Mouse (Mus musculus): ENCODE data around the gene Pxylp1. TPM values are rescaled to one million over a fixed set of nuclear protein-coding genes. Genes with fewer than 3 reads are reported as not detected.
A peak's percentile ranks its signal among the peaks of the same experiment; 100 is the strongest.
"Not testable (repeated sequence)": the region's sequence is repeated elsewhere in the genome, so short reads cannot be mapped to it uniquely, and the experiment has no call there.

Pxylp1 gene
- total RNA-seq (2014; rRNA removed) = 25.2 and 35.1 TPM in 2 replicates
- 14.9 and 22.6 TPM in 2 replicates for polyA plus RNA-seq (2015; fragmentation: Nextera tagmentation; extraction: Ambion mirVana)

GRCm38 (mm10) chr9:96892546-96892945 lies at the start of gene Pxylp1:
Pxylp1 (minus strand) TSS chr9:96892669.
- no peak for DNase-seq
- no peak within 1 kb of the TSS for H3K9ac ChIP-seq
- no peaks in the 10 kb centered on the region for H3K36me3 ChIP-seq (ENCODE audit: insufficient read depth)
- H3K4me3 ChIP-seq (ENCODE audit: low read depth, low read length) = no peak within 1 kb of the TSS
- H3K4me1 ChIP-seq (ENCODE audit: insufficient read depth) = peaks cover 11% of the 10 kb centered on the region; the same call in 1 of the 2 replicates
- ATAC-seq = no peak
- TF ChIP-seq CTCF (IDR thresholded peaks at IDR 0.05; ENCODE audit: low read depth) = no peak
- H3K27ac ChIP-seq (ENCODE audit: low read depth, low read length) = 0 out of 2 replicates have a peak within 1 kb of the TSS, but pooled peaks have one; percentile 40
- H3K4me2 ChIP-seq (ENCODE audit: low read depth) = no peak within 1 kb of the TSS
- H3K27me3 ChIP-seq (ENCODE audit: insufficient read depth, low read length) = no peaks in the 10 kb centered on the region
- WGBS = 7% methylated on average over 3 of the region's 3 CpGs
- H3K9me3 ChIP-seq (ENCODE audit: low read length) = no peaks in the 10 kb centered on the region

DNA sequence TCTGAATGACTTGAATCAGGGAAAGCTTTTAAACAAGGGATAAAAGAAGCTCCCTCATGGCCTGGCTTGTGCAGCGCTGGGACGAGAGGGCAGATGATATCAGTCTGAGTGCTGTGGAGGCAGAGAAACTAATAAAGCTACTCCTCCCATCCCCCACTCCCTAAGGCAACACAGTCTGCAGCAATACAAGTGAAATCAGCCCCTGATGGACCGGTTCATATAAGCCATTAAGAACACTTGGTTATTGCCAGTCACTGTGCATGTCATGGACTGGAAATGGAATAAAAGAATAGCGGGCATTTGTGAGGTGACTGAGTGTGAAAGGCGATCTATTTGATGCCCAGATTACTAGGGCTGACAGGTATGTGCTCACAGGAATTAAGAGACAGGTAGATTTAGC lies 46.4 kb upstream of the Pxylp1 start:
- Histone ChIP-seq H3K36me3 (ENCODE audit: insufficient read depth) (no peaks in the 10 kb centered on the region), H3K4me1 (ENCODE audit: insufficient read depth) (no peaks in the 10 kb centered on the region), H3K9me3 (ENCODE audit: low read length) (no peaks in the 10 kb centered on the region), H3K9ac (no peak overlapping the region), H3K4me3 (ENCODE audit: low read depth, low read length) (no peak overlapping the region), H3K27me3 (ENCODE audit: insufficient read depth, low read length) (no peaks in the 10 kb centered on the region), H3K4me2 (ENCODE audit: low read depth) (no peak overlapping the region), H3K27ac (ENCODE audit: low read depth, low read length) (no peak overlapping the region)
- no peak for TF ChIP-seq CTCF (IDR thresholded peaks at IDR 0.05; ENCODE audit: low read depth)
- DNase-seq = no peak
- WGBS = 79% methylated on average over 5 of the region's 5 CpGs
- ATAC-seq = no peak

DNA sequence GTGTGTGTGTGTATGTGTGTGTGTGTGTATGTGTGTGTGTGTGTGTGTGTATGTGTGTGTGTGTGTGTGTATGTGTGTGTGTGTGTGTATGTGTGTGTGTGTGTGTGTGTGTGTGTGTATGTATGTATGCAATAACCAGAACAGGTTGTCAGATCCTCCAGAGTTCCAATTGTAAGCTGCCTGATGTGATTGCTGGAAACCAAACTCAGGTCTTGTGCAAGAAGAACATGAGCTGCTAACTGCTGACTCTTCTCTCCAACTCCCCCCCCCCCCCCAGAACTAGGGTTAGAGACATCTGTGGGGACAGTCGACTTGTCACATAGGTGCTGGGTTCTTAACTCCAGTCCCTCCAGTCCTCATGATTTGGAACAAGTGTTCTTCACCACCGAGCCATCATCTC lies 44.0 kb upstream of the Pxylp1 start:
- H3K9me3 ChIP-seq (ENCODE audit: low read length); H3K4me2 ChIP-seq (ENCODE audit: low read depth); H3K27ac ChIP-seq (ENCODE audit: low read depth, low read length); ATAC-seq; H3K4me3 ChIP-seq (ENCODE audit: low read depth, low read length); H3K36me3 ChIP-seq (ENCODE audit: insufficient read depth); DNase-seq; H3K27me3 ChIP-seq (ENCODE audit: insufficient read depth, low read length); H3K9ac ChIP-seq; H3K4me1 ChIP-seq (ENCODE audit: insufficient read depth): not testable (repeated sequence)
- WGBS = 96% methylated on average over 2 of the region's 2 CpGs

DNA sequence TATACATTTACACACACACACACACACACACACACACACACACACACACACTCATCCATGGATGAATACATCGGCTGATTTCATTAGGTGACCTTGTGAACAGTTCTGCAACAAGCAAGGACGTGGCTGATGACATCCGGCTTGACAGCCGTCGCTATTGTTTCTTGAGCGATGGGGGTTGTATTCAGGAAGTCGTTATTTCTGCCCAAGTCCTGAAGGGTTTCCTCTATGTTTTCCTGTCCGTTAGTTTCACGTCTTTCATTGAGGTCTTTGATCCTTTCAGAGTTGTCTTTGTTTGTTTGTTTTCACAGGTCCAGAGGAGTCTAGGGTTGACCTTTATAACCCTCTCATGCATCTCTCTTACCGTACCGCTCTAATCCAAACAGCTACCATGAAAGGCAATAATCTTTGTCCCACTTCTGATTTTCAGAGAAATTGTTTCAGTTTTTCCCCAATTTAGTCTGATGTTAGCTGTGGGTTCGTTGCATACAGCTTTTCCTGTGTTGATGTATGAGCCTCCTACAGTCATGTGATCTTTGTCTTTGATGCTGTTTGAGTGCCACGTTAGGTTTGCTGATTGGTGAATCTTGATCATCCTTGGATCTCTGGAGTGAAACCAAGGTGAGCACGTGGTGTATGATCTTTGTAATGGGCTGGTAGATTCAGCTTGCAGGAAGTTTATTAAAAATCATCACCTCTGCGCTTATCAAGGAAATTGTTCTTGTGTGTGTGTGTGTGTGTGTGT lies 43.3 kb upstream of the Pxylp1 start:
- H3K27me3 ChIP-seq (ENCODE audit: insufficient read depth, low read length) = no peaks in the 10 kb centered on the region
- ATAC-seq (no peak), DNase-seq (no peak)
- H3K4me1 ChIP-seq (ENCODE audit: insufficient read depth) = no peaks in the 10 kb centered on the region
- WGBS = 58% methylated on average over 15 of the region's 15 CpGs
- no peaks in the 10 kb centered on the region for H3K9me3 ChIP-seq (ENCODE audit: low read length)
- no peak overlapping the region for H3K4me3 ChIP-seq (ENCODE audit: low read depth, low read length)
- H3K4me2 ChIP-seq (ENCODE audit: low read depth) = no peak overlapping the region
- no peak overlapping the region for H3K27ac ChIP-seq (ENCODE audit: low read depth, low read length)
- TF ChIP-seq CTCF (IDR thresholded peaks at IDR 0.05; ENCODE audit: low read depth) = no peak
- H3K9ac ChIP-seq = no peak overlapping the region
- H3K36me3 ChIP-seq (ENCODE audit: insufficient read depth) = no peaks in the 10 kb centered on the region

DNA sequence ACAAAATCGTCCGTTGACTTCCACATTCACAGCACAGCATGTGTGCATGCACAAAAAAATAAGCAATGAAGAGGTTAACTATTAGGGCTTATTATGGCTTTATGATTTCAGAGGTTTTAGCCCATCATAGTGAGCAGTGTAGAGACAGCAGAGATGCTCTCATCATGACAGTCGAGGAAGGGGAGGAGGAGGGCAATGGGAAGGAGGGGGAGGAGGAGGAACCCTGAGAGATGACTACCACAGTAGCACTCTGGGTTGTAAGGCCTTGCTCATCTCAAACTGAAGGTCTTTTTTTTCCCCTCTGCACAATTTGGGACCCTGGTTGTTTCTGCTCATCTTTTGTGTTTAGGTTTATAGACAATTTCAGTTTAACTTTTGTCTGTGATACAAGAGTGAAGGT lies 42.3 kb upstream of the Pxylp1 start:
- TF ChIP-seq CTCF (IDR thresholded peaks at IDR 0.05; ENCODE audit: low read depth) = no peak
- H3K9me3 ChIP-seq (ENCODE audit: low read length) = no peaks in the 10 kb centered on the region
- ATAC-seq (no peak), DNase-seq (no peak)
- no peak overlapping the region for H3K27ac ChIP-seq (ENCODE audit: low read depth, low read length)
- H3K4me1 ChIP-seq (ENCODE audit: insufficient read depth) = no peaks in the 10 kb centered on the region
- H3K27me3 ChIP-seq (ENCODE audit: insufficient read depth, low read length) = no peaks in the 10 kb centered on the region
- H3K36me3 ChIP-seq (ENCODE audit: insufficient read depth) = no peaks in the 10 kb centered on the region
- 80% methylated on average over 3 of the region's 3 CpGs for WGBS
- no peak overlapping the region for H3K4me3 ChIP-seq (ENCODE audit: low read depth, low read length)
- H3K9ac ChIP-seq = no peak overlapping the region
- no peak overlapping the region for H3K4me2 ChIP-seq (ENCODE audit: low read depth)

DNA sequence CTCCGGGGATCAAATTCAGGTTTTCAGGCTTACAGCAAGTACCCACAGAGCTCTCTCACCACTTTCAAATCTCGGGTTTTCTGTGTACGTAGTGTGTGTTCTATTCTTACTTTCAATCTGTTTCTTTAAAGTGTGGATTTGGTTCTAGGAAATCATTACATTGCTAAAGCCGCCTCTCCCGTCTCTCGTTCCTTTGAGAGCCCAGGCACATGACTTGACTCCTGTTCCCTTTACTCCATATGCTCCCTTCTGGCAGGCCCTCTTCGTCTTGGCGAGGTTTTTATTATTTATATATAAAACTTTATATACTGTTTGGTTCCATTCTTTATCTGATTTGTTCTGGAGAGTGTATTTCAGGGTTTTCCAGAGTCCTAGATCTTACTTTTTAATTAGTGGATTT lies 40.3 kb upstream of the Pxylp1 start:
- no peak overlapping the region for H3K27ac ChIP-seq (ENCODE audit: low read depth, low read length)

DNA sequence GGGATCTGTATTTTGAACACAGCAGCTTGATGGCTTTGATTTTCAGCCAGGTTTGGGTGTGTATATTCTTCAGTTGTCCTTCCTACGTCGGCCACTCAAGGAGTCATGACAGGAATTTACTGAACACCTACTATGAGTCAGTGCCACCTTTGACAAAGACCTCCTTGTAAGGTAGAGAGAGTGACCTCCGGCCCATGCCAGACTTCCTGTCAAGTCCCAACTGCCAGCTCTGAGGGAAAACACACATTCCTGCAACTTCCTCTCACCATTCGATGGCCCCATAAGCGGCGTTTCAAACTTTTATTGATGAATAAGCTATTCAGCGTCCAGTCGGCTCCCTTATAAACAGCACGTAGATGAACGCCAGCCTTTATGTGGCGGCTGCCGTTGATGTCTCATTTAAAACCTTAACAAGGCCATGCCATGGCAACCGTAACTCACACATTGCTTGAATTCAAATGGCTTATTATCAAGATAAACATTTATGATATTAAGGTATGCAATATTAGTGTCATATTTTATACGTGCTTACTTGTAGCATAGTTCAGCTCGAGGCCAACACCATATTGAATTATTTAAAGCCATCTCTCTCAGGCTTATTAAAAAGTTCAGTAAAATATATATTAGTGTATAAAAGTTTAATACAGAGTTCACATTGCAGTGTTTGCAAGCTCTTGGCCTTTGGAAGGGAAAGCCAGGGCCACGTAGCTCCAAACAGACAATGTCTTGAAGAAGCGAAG lies 31.3 kb upstream of the Pxylp1 start:
- no peaks in the 10 kb centered on the region for H3K27me3 ChIP-seq (ENCODE audit: insufficient read depth, low read length)
- H3K36me3 ChIP-seq (ENCODE audit: insufficient read depth) = no peaks in the 10 kb centered on the region
- DNase-seq (no peak), ATAC-seq (no peak)
- H3K4me2 ChIP-seq (ENCODE audit: low read depth) = no peak overlapping the region
- peaks cover 10% of the 10 kb centered on the region; the same call in 1 of the 2 replicates for H3K9me3 ChIP-seq (ENCODE audit: low read length)
- no peak overlapping the region for H3K9ac ChIP-seq
- no peak overlapping the region for H3K27ac ChIP-seq (ENCODE audit: low read depth, low read length)
- H3K4me1 ChIP-seq (ENCODE audit: insufficient read depth) = no peaks in the 10 kb centered on the region
- no peak for TF ChIP-seq CTCF (IDR thresholded peaks at IDR 0.05; ENCODE audit: low read depth)
- H3K4me3 ChIP-seq (ENCODE audit: low read depth, low read length) = no peak overlapping the region
- 88% methylated on average over 17 of the region's 17 CpGs for WGBS

More for the DNA sequence above, 40.3 kb upstream of the Pxylp1 start:
- ATAC-seq = peak; percentile 69
- DNase-seq = peak; percentile 65
- Histone ChIP-seq H3K9ac (no peak overlapping the region), H3K27me3 (ENCODE audit: insufficient read depth, low read length) (no peaks in the 10 kb centered on the region), H3K36me3 (ENCODE audit: insufficient read depth) (no peaks in the 10 kb centered on the region), H3K9me3 (ENCODE audit: low read length) (no peaks in the 10 kb centered on the region), H3K4me3 (ENCODE audit: low read depth, low read length) (no peak overlapping the region), H3K4me2 (ENCODE audit: low read depth) (no peak overlapping the region), H3K4me1 (ENCODE audit: insufficient read depth) (no peaks in the 10 kb centered on the region)
- 69% methylated on average over 8 of the region's 8 CpGs for WGBS
- TF ChIP-seq CTCF (IDR thresholded peaks at IDR 0.05; ENCODE audit: low read depth) = no peak

All from forebrain, postnatal 0 days (tissue).